Mouse (Mus musculus): ENCODE results near the gene Crip2.

Crip2 gene

DNA sequence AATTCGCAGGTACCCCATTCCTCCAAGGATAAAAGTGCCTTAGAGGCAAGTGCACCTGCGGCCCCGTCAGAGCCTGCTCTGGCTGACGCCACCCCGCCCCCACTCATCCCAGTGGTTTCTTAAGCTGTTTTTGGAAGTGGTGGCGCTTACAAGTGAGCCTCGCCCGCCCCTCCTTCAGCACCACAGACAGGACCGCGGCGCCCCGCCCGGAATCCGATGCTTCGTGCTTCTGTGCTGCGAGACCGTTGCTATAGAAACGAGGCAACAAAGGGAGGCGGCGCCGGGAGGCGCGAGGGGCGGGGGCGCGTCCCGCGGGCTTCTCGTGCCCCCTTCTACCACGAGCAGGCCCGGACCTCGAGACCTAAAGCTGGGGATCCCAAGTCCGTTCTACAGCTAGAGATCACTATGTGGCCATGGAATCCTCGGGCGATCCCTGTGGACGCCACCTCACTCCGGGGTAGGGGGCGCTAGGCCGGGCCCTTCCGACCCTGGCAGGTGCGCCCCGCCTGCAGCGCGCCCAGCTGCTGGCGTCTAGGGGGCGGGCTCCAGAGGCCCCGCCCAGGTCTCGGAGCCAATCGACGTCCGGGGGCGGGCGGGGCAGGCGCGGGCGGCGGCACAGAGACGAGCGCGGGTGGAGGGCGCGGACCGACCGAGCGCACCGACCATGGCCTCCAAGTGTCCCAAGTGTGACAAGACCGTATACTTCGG lies at the start of gene Crip2:
Gene Crip2, plus strand, starts transcription at position 329 of the 708 bp plus-strand sequence.
- peak; percentile 90 for DNase-seq (ENCODE audit: low spot score)

DNA sequence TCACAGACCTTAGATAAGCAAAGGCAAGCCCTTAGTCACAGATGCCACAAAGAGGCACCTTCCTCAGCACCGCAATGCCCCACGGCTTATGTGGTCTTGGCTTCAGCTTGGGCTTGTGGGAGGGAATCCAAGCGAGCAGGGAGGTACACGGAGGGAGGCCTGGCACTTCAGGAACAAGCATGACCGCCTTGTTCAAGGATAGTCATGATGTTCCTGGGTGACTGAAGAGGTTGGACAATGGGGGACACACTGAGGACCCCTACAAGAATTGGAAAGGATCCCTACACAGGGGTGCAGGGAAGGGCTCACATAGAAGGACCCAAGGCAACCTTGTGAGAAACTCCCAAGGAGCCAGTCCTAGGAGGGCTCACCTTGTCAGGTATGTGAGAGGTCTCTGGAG lies 43.0 kb upstream of the Crip2 start:
- no peak for DNase-seq (ENCODE audit: low spot score)

DNA sequence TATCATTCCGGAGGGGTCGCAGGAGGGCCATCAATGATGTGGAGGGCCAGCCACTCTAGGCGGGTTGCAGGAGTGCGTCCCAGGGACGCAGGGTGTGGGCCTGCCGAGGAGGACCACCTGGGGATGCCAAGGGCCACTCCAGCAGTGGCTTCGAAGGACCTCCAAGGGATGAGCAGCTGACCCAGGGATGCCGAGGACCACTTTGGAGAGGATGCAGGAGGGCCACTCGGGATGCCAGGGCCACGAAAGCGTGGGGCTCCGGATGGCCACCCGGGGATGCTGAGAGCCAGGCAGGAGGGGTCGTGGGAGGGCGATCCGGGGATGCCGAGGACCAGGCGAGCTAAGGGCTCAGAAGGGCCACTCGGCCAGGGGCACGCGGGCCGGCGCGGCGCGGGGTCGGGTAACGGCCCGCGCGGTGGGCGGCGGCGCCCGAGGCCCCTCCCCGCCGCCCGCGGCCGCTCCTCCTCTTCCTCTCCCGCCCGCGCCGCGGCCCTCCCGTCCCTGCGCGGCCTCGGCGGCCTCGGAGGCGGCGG lies 42.2 kb upstream of the Crip2 start, which contains the start of gene Mta1:
Gene Mta1, plus strand, starts transcription at position 530 of the 533 bp plus-strand sequence.
- DNase-seq (ENCODE audit: low spot score): peak; percentile 43

DNA sequence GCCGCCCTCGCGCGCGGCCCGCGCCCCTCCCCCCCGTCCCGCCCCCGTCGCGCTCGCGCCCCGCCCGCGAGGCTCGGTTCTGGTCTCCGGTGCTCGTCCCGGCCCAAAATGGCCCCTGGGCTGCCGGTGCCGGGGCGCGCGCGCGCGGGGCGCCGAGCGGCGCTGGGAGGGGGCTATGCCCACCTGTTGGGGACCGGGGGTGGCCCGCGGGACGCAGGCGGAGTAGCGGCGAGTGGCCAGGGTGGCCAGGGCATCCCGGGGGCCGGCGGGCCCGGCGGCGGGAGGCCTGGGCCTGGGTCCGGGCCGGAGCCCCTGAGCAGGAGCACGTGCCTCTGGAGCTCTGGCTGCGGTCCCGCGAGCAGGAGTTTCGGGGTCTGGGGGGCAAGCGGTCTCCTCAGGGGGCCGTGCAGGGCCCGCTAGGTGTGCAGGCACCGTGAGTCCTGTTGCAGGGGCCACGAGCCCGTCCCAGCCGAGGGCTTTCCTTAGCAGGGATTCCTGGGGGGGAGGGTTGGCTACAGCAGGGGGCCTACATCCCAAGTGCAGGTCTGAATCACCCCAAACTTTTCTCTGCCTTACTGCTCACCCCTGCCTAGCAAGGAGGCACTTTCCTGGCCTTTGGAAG lies 41.4 kb upstream of the Crip2 start:
- no peak for DNase-seq (ENCODE audit: low spot score)

DNA sequence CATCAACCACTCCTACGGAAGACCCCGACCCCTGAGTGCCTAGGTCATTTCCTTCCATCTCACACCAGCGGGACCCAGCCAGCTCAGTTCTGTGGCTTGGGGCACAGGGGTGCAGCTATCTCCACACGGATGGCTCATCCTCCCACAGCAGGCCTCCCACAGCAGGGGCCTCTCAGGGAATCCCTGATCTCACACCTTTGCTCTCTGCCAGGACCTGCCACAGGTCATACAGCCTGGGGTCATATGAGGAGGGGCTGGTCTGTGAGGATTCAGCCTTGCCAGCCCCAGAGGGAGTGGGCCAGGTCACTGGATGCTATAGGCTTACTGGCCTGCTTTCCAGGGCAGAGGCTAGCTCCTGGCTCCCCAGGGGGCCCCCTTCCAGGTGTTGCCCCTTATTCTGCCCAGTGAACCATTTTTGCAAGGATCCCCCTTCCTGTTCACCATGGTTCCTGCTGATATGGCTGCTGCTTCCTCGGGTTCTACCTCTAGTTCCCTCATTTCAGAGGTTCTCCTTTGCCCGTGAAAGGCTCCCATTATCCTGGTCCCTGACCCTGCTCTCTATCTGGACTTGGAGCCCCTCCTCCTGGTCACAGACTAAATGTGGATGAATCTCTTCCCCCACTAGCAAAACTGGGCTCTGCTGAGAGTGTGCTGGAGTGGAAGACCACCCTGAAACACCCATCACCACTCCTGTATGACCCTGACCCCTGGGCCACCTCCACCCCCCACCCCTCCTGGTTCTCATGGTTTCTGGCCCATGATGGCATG lies 40.4 kb upstream of the Crip2 start:
- no peak for DNase-seq (ENCODE audit: low spot score)

DNA sequence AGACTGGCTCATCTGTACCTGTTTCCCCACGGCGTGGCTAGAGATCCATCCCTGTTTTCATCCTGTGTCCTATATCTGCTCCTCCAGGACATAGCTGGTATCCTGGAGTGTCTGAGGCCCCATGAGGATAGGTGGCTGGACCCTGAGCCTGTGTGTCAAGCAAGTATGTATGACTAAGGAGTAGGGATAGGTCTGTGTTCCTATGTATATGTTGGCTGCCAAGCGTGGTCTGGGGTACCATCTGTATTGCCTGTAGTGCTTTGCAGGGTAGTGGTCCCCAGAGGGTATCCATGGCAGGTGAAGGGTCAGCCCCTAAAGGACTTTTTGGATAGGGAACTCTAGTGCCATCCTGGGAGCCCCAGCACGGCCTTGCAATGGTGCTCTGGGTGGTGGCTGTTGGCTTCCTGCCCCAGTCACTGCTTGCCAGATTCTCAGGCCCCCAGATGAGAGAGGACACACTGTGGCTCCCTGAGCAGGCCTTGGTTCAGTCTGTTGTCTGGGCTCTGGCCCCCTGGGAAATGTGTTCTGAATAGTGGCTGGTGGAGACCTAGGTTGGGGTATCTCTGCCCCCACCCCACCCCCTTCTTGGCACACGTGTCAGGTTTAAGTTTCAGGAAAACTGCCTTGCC lies 39.5 kb upstream of the Crip2 start:
- DNase-seq (ENCODE audit: low spot score): peak; percentile 13

DNA sequence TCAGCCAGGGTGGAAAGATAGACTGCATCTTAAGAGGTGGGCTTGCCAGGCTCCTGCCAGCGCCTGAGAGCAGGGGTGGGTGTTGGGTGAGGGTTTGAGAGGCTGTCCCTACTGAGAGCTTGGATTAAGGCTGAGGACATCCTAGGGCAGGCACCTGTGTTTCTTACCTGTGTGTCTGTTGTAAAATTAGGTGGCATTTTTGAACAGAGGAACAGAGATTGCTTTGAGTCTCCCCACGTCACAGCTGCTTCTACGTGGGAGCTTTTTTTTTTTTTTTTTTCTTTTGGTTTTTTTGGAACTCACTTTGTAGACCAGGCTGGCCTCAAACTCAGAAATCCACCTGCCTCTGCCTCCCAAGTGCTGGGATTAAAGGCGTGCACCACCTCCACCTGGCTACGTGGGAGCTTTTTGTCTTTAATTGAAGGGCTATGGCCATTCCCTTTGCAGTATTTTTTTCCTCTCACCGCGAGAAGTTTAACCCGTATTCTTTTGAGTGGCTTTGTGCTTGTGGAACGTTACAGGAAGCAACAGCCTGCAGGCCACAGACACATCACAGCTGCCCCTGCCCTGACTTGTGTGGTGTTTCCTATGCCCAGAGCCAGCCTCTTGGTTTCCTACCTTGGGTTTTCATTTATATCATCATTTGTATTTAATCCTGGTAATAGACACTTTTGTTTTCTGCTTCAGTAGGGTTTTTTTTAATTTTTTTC lies 38.6 kb upstream of the Crip2 start:
- DNase-seq (ENCODE audit: low spot score): no peak

DNA sequence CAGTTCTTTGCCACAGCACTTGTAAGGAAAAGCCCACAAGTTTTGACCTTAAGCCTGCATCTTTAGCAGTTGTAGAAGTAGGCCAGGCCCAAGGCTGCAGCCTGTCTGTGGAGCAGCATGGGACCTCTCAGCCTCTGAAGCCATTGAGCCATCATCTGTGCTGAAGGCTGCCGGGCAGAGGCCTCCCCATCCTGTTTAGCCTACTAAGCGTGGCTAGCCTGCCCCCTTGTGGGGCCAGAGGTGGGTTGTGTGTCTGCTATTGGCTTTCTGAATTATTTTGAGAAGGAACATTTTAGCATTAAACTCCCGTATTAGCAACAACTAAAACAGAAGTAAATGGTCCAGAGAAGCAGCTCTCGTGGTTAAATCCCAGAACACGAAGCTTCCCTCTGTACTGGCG lies 37.6 kb upstream of the Crip2 start:
- DNase-seq (ENCODE audit: low spot score): peak; percentile 37

DNA sequence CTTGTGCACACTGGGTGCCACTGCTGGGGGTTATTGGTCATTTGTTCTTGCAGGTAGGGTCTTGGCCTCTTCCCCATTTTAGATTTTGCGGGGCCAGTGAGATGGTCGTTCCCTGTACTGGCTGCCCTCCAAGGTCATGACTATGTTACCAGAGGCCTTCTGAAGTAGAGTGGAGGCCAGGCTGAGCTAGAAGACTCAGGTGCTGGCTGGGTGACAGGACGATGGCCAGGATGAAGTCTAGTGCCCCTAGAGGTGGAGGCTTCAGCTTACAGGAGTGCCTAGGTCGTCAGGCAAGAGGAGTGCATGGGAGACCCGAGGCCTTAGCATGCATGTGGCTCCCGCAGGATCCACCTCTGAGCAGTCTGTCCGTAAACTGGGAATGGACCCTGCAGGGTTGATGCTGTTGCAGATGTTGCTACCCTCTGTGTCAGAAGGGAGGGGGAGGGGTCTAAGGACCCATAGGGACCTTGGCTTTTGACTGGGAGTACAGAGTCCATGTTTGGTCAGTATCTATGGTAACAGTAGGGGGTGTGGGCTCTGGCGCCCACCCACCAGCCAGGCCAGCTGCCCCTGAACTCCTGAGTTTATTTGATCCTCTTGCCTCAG lies 36.1 kb upstream of the Crip2 start:
- no peak for DNase-seq (ENCODE audit: low spot score)

DNA sequence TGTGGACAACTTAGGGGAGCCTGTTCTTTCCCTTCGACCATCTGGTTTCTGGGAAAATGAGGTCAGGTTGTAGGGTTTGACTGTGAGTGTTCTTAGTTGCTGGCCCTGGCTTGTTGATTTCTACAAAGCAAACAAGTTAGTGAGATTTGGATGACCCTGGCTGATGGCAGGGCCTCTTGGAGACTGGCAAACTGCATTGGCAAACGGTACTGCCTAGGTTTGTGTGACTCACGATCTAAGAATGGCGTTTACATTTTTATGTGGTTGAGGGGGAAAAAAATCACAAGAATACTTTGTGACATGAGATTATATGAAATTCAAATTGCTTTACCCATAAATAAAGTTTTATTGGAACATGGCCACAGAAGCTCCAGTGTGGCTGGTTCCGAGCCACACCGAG lies 33.6 kb upstream of the Crip2 start:
- no peak for DNase-seq (ENCODE audit: low spot score)

DNA sequence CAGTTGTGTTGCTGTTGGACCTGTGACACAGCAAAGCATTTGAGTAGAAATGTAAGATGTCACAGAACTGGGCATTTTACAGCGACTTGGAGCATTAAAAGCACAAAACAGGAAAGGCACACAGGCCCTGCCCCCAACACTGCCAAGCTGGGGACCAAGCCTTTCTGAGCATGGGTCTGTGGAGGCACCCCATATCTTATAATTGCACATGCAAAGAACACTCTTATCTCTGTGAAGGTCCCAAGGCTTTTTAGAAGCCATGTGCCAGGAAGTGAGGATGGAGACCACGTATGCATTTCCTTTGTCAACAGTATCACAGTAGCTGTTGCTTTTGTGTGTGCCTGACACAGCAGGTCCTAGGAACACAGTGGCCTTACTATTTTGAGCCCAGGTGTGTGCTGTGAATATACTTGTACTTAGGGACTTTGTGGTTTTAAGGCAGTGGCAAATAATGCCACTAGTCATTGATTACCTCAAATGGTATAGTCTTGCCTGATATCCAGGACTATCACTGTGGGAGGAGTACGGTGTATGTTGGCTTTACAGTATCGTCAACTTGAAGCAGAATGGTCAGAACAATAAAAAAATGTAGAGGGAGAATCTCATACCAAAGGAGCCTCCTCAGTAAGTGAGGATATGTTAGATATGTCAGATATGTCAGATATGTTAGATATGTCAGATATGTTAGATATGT lies 32.5 kb upstream of the Crip2 start:
- no peak for DNase-seq (ENCODE audit: low spot score)

DNA sequence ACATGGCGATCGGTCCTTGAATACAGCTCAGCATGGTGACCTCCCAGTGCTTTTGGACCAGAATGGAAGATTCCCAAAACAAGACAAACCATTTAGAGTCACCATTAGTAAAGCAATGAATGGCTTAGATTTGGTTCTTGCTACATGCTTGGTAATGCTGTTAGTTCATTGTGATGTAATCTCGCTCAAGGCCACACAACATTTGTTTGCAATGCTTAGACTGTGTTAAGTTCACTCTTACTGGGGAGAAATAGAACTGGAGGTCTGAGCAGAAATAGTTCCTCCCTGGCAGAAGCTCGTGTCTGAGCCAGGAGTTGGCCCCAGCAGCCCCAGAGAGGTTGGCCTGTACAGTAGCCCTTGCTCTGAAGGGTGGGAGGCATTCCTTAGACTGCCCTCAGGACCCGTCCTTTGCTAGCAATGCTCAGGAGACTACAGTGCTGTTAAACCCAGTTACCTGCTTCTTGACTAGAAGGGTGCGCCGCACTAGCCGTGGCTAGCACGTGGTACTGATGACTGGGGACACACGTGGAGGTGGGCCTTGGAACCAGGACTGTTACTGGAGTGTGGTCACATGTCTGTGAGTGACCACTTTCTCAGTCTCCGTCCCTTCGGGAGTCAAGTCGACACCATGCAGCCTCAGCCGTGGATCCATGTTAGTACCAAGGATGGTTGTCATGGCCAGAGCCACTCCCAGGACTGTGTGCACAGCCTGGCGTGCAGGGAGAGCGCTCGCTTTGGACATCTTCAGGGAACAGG lies 31.3 kb upstream of the Crip2 start:
- DNase-seq (ENCODE audit: low spot score): no peak

DNA sequence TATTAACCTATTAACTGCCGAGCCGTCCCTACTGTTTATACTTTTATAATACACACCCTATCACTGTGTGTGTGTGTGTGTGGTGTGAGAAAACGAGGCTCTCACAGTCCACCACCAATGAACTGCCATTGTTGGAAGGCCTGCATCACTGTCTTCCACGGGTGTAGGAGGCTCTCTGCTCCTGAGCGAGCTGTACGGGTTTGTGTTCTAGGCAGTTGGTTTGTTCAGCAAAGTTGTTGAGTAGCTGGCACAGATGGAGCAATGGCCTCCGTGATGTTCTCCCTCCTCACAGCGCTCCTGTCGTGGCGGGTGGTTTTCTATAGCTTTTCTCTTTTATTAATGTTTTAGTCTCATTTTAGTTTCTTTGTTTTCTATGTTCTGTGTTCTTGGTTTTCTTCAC lies 30.2 kb upstream of the Crip2 start:
- no peak for DNase-seq (ENCODE audit: low spot score)

DNA sequence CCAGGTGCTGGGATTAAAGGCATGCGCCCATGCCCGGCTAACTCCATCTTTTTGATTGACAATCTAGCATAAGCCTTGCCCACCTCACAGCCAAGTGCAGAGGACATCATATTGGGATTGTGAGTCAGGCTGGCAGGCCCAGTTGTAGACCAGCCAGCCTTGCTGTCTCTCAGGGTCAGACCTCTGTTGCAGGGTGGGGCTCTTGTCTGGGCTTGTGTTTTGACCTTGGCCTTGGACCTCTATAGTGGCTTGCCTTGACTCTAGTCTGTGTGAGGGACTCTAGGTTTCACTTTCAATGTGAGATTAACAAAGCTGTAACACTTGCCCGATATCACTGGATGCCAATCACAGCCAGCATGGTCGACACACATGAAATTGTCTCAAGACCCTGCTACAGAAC lies 25.9 kb upstream of the Crip2 start:
- no peak for DNase-seq (ENCODE audit: low spot score)

DNA sequence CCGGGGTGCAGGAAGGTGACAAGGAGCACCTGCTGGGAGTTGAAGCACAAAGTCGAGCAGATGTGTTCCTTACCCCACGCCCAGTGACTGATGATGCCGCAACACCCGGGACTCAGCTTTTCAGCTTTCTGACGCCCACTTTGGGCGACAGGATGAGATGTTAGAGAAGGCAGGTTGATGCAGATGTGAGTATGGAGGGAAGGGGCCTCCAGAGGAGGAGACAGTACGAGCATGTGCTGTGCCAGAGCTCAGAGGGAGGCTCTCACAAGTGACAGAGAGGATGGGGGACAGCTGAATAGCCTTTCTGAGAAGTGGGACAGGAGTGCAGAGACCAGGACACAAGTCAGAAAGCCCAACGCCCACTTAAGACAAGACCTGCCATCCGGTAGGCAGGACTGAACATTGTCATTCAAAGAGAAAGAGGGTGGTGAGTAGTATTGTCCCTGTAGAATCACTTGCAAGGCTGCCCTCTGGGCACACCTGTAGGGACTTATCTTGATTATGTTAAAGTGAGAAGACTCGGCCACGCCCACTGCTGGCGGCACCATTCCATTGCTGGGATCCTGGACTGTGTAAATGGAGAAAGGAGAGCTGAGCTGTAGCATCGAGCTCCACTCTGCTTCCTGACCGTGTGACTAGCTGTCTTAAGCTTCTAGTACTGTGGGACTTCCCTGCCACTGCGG lies 25.0 kb upstream of the Crip2 start:
- no peak for DNase-seq (ENCODE audit: low spot score)

DNA sequence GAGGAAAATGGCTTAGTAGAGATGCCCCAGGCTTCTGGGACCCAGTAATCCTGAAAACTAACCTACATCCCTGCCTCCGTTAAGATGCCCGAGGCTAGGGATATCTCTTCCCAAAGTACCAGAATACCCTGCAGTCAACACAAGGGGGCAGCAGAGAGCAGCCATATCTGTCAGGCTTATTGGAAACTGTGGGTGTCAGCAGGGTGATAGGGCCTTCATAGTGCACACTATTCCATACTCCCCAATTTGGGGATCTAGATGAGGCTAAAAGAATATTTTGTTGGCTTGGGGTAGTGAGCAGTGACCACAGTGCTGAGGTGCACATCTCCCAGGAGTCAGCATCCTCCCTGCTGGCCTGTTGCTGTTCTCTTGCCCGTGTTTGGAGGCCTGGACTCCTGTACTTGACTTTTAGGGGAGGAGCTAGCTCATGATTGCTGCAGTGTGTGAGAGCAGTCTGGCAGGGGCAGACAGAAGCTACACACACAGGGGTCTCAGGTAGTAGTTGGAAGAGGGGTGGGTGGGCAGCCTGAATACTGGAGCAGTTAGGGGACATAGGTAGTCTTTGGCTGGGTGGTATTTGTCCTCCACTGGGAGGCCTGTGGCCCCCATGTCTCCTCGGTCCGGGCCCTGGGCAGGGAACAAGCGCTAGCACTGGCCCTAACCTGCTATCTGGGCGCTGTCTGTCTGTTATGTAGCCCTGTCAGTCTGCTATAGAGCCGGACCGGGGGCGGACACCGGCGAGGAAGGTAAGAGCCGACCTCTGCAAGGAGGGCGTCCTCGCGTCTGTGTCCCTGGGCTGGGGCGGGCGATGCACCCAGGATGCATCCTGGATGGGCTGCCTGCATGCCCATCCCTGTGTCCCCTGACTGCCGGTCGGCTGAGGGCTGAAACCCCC lies 20.3 kb upstream of the Crip2 start:
- peak; percentile 77 for DNase-seq (ENCODE audit: low spot score)

DNA sequence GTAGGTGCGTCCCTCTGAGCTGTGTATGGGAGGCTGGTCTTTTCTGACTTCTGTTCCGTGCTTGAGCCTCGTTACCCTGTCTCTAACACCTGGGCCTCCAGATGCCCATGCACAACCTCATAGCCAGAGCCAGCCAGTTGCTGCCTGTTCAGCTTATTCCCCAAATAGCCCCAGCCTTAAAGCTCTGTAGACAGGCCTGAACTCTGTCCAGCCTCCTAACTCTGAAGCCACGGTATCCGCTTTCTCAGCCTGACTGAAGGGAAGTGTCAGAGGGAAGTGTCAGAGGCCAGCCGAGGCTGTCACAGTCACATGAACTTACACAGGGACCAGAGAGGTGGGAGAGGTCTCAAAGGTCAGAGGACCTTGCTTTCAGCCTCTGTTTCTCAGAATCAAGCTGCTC lies 15.3 kb upstream of the Crip2 start:
- no peak for DNase-seq (ENCODE audit: low spot score)

DNA sequence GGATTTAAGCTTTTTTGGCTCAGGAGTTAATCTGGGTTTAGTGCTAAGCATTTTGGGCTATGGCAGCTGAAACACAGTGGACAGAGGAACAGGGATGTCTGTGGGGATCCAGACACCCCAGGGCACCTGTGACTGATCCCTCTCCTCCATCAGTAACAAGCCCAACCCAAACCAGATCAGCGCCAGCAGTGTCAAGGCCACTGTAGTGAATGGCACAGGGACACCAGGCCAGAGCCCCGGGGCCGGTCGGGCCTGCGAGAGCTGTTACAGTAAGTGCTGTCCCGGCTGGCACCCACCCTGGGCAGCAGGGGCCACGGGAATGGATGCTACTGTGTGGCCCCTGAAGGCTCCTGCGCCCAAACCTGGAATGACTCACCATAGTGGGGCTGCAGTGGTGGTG lies 9.3 kb upstream of the Crip2 start:
- DNase-seq (ENCODE audit: low spot score): no peak
